Mouse (Mus musculus) MEL-GATA-1-ER (cell line): Measurements from ENCODE around the gene Metap1d.

Experiments
- DNase-seq: peaks from one replicate; pipeline ENCODE4 v3.0.0-alpha.2; 2012; ENCODE audit warnings: low read depth; ENCODE audit errors: extremely low read depth

Gene Metap1d

DNA sequence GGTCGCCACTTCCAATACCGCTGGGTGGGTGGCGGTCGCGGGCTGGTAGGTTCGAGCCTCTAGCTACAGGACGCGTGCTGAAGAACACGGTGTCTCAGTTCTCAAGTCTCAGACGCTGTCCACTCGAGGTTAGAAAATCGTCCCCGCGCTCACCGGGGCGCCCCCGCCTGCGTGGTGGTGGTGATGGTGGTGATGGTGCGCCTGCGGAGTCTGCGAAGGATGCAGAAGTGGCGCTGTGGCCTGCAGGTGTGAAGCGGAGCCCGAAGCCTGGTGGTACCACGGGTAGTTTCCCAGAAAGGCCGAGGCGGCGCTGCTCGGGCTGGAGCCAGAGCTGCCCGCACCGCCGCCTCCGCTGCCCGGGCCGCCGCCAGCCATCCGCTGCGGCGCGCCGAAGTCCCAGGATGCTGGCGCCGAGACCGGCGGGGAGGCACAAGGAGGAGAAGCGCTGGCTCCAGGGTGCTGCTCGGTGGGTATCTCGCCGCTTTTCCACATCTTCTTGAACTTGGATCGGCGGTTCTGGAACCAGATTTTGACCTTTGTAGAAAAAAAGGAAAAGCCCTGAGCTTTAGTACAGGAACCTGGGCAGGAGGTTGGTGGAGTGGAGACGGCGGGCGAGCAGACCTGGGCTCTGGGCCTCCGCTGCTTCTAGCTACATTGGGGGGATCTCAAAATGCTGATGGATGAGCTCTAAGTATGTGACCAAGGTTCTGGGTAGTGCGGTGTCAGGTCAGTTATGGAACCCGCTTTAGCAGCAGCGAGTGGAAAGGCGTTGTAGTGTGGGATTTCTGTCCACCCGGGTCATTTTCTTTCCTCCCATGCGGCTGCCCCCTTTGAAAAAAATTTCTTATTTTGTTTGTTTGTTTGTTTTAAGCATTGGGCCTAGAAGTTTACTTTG, 91.6 kb downstream of the Metap1d start:
- DNase-seq: no peak

DNA sequence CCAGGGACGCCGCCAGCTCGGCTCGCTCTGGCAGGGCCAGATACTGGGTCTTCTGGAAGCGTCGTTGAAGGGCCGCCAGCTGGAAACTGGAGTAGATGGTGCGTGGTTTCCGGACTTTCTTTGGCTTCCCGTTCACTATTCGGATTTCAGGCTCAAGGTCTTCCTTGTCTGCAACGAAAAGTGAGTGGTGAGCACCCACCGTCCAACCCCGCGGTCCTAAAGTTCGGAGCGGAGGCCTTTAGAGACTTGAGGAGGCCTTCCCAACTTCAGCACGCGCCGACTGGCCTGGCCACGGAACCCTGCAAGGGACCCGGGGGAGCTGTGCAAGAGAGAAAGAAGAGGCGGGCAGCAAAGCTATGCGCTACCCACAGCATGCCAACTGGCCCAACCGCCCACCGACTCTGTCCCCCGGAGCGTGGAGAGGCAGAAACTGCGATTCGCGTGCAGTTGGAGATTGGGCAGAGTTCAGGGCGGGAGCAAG, 92.4 kb downstream of the Metap1d start:
- no peak for DNase-seq

DNA sequence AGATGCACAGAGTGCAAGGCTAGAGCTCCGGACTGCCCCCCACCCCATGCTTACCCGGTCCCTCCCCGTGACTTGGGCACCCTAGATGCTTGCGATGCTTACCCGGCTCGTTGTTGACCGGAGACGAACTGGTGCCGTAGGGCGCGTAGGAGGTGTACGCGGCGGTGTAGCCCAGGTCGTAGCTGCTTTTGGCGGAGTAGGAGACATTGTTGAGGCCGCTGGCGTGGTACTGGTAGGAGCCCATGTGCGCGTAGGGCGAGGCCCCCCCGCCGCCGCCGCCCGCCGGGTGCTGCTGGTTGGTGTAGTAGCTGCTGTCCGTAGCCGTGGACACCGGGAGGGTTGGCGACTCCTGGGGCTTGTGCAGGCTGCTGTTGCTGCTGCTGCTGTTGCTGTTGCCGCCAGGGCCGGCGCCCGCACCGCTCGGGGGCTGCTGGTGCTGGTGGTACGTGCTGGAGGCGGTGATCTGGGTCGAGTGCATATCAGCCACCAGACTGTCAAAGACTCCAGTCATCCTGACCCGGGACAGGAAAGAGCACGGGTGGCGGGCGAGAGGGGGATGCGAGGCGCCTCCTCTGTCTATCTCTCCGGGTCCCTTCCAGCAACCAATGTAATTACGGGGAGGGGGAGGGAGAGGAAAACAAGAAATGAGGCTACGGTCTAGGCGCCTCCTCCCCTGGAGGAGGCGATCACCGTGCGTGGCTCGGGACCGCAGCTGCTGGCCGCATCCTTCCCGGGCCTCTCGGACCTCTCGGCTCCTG, 93.0 kb downstream of the Metap1d start:
- DNase-seq: no peak

DNA sequence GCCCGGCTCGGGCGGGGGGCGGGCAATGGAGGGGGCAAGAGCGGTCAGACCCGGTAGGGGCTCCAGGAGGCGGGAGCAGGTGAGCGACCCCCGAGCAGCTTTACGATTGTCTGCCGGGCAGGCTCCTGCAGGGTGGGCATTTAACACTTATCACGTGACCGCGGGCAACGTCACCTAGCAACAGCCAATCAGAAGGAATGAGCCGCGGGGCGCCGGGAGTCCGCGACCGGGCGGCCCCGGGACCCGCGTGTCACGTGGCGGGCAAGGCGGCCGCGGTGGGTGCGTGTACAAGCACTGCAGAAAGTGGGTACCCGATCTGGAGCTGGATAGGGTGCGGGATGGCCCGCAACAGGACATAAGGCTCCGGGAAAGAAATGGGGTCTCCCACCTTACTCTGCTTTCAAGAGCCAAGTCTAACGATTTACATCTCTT, 93.6 kb downstream of the Metap1d start, which contains the start of gene Dlx2:
Dlx2 (minus strand) TSS at position 115 of the 432 bp plus-strand sequence.
- no peak for DNase-seq

DNA sequence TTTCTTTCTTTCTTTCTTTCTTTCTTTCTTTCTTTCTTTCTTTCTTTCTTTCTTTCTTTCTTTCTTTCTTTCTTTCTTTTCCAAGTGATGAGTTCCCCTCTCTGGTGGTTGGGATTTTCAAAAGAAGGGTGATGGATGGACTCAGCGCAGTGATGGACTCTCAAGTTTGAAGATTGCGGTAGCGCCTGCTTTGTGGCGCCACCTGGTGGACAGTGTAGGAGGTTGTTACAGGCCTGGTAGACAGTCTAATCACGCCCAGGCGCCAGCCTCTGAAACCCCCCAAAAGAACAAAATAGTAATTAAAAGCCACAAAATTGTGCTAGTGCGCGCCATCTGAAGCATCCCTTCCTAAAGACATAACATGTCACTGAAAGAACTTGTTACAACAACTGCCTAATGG, 94.8 kb downstream of the Metap1d start:
- DNase-seq: no peak

GRCm38 (mm10) chr2:71550330-71550729, 97.3 kb downstream of the Metap1d start:
- no peak for DNase-seq

DNA sequence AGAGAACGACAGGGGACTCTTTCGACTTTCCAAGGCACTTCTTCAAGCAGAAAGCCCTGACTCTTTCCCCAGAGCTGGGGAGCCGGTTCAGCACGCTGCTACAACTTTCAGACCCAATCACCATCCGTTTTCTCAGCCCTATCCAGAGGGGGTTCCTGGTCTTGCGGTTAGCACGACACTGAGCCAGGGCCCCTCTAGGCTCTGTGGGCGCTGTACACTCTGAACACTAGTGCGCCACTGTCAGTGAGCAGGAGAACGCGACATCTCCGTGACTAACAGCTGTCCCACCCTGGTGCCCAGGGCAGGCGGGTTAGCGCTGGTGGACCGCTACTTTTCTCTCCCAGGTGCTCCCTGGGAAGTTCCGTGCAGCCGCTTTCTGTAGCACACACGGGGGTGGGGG, 98.6 kb downstream of the Metap1d start:
- no peak for DNase-seq

- DNase-seq: no peak
These were observed 103.0 kb downstream of the Metap1d start for GRCm38 (mm10) chr2:71556071-71556470.

DNA sequence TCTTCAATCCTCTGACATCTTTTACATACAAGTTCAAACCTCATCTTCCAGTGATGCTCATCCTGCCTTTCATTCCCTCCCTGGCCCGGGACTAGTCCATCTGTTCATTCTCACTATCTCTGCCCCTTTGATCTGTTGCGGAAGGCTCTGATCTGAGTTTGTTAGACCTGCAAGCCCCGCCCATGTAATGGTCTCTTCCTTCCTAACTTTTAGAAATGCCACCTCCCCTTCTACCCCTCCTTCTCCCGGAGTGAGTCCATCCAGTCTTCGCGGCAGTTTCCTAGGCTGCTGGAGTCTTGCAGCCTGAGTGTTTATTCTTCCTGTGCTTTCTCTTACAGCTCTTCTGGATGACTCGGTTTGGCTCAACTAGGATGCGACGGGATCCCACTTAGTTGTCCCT, 113.4 kb downstream of the Metap1d start:
- DNase-seq: no peak

DNA sequence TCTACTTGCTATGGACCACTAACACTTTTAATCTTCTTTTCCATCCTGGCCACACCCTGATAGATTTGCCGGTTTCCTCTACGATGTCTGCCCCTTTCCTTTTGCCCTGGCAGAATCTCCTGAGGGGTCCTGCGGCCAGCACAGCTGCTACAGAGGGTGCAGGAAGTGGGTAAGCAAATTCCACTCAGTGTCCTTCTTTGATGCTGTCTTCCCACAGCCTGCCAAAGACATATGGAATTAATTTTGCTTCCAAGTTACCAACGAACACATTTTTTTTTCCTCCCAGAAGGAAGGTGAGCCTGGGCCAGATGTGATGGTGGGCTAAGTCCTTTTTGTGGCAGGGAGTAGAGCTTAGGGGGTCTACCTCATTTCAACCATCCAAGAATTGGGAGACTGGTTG, 120.7 kb downstream of the Metap1d start:
- no peak for DNase-seq
